Mouse (Mus musculus): ENCODE data around the gene AI464131.

The AI464131 gene

DNA sequence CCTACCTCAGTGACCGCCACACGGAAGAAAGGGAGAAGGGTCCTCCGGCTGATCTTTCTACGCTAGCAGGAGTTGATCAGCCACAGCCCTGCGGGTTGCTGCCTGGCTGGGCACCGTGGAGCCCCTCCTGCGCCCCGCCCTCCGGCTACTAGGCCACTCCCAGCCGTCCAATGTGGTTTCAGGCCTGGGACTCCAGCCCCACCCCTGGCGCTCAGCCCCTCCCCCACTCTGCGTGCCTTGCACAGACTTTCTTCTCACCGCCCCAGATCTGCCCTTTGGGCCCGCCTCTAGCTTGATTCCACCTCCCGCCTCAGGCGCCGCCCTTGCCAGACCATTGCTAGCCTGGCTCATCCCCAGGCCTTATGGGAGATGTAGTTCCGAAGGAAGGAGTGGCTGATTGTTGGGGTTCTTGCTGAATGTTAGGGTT, at the start of gene AI464131:
Gene AI464131 (minus strand): TSS at position 91 of the 427 bp plus-strand sequence.
- DNase-seq (ENCODE audit: low read depth, low spot score): peak; percentile 98

DNA sequence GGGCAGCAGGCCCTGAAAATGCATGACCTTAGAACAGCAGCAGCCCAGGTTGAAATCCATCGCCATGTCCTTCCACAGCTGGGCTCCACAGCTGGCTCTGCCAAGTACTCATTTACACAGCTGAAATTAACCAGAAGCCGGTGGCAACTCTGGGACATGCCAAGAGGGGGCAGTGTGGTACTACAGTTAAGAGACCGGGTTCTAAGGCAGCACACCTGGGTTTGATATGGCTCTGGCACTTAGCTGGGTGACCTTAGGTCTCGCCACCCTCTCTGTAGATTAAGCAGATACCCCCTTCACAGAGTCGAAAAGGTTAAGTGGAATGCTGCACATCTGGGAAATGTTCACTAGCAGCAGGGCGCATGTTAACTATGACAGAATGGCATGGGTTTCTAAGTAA, 49.7 kb upstream of the AI464131 start:
- DNase-seq (ENCODE audit: low read depth, low spot score): peak; percentile 80

DNA sequence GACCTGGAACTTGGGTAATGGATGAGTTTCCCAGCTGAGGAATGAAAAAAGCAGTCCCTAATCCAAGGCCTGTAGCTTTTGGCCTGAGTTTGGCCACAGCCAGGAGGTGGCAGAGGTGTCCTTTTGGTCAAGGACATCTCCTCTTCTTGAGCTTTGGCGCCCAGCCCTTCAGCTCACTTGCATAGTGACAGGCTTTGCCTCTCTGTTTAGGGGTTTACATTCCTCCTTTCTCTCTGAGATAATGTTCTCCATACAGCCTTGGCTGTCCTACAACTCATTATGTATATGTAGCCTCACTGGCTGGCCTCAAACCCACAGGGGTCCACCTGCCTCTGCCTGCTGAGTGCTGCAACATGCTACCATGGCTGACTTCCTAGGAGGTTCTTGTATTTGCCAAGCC, 44.2 kb upstream of the AI464131 start:
- no peak for DNase-seq (ENCODE audit: low read depth, low spot score)

DNA sequence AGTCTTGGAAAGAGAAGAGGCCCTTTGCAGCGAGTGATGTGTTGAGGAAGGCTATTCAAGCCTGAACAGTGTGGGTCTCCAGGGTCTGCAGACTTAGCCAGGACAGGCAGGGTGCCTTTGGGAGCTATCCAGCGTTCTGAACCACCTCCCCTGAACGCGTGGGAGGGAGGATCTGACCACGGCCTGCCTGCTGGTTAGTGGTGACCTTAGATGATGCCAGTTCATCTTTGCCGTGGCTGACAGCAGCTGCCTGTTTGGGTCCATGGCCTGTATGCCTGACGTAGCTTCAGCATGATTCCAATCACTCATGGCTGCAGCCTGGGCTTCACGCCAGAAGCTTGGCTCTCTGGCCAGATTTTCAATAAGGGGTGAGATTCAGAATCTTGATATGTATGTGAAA, 43.1 kb upstream of the AI464131 start:
- peak; percentile 73 for DNase-seq (ENCODE audit: low read depth, low spot score)

DNA sequence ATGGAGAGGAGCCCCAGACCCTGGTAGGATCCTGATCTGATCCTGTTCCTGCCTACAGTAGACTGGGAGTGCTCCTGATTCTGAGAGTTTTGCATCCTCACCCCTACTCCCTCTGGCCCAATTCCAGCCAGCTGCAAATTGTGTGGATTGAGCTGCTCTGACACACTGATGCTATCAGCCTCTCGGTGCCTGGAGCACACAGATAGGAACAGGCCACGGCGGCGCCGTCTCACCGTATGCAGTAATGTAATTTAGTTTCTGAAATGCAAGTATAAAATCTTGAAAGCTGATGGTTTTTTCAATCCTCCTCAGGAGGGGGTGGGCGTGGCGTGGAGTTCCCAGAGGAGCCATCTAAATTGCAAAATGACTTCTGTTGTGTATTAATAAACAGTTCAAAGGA, 39.3 kb upstream of the AI464131 start:
- DNase-seq (ENCODE audit: low read depth, low spot score): no peak

DNA sequence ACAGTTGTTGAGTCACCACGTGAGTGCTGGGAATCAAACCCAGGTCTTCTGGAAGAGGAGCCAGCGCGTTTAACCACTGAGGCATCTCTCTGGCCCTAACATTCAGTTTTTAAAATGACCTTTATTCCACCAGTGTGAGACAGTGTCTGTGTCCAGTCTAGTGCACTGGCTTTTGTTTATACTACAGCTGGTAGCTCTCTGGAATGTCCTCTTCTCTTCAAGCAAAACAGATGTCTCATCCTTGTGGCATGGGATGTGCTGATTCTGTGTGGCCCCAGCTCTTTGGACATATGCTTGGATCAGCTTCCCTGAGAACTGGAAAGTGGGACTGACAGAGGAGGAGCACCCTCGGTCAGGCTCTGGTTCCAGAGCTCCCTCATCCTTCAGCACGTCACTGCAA, 32.0 kb upstream of the AI464131 start:
- DNase-seq (ENCODE audit: low read depth, low spot score): no peak

DNA sequence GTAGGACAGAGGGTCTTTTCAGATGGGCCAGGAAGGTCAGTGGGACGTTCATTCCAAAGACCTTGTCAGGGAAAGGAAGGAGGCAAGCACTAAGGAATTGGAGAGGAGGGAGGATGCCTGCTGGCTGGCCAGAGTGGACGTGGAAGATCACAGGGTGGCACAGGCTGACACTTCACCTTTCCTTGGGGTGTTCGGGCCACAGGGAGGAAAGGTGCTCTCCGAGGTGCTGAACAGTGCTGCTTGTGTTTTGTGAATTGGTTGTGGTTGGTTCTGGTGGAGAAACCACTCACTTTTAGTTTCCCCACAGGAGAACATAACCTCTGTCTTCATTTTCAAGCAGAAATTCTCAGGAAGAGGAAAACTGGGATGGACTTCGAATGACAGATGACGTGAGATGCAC, 29.5 kb upstream of the AI464131 start:
- no peak for DNase-seq (ENCODE audit: low read depth, low spot score)

DNA sequence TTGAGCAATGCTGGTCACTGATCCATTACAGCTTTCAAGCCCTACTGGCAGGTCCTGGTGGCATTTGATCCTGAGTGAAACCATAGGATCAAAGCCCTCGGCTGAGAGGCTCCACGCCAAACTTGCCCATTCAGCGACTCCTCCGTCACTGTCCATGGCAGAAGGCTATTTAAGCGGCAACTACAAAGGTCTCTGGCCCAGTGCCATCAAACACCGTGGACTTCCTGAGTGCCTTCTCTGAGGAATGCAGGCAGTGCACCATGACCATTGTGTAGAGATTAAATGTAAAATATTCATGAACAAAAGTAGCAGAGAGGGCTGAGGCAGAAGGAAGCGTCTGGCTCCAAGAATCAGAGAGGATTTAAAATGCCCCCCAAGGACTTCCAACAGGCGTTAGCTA, 25.1 kb upstream of the AI464131 start:
- peak; percentile 79 for DNase-seq (ENCODE audit: low read depth, low spot score)

DNA sequence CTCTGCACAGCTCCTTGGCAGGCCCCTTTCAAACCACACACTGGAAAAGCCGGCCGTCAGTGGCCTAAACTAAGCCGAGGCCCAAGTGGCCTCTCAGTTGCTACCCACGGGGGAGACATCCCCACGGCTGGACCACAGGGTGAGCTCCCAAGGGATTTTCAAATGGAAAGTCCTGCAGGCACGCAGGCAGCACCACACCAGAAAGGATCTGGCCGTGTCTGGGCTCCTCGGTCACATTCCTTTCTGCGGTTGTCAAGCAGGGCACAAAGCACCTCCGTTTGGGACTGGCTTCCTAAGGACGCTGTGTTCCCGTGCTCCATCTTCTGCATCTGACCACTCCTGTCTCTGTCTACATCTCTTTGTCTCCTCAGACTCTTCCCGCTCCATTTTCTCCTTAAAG, 24.2 kb upstream of the AI464131 start:
- no peak for DNase-seq (ENCODE audit: low read depth, low spot score)

DNA sequence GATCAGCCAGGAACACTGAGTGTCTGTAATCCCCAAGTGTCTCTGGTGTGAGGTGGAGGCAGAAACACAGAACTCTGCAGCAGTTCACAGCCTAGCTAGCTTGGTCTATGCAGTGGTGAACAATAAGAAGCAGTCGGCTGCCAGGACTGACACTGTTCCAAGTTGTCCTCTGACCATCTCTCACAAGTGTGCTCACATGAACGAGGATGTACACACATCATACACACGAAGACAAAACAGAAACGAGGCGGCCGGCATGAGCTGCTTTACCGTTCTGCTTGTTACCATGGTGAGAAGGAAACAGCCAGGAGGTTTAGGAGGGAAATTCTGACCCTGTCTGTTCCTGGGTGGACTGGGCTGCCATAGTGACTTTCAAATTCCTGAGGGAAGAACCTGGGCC, 23.7 kb upstream of the AI464131 start:
- no peak for DNase-seq (ENCODE audit: low read depth, low spot score)

DNA sequence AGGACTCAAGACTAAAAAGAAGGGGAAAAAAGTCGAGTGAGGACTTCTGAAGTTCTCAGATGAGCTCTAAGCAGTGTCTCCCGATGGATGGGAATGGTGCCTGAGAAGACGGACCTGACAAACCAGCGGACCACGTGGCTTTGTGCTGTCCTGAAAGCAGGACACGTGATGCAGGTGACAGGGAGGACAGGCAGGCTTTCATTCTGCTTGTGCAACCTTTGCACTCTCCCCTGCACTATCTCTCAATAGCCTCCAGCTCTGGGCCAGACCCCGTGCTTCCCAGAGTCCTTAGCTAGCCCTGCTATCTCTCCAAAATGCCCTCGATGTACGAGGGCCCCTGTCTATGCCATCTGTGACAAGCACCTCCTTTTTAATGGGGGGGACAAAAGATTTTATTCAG, 22.0 kb upstream of the AI464131 start:
- DNase-seq (ENCODE audit: low read depth, low spot score): no peak

DNA sequence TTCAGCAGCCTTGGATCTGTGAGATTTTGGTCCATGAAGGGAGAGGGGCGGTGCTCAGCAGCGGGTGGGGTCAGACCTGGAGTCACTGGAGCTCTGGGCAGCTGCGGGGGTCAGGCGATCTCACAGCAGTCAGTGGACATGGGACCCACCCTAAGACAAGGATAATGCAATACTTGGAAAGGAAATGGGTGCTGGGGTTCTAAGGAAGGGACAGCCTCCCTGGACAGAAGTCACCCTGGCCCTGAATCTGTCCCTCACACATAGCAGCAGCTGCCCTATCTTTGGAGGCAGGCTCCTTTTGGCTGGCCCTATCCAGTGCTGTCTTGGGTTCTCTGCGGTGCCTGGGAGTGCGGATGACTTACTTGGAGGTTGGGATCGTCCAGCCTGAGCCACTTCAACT, 21.0 kb upstream of the AI464131 start:
- no peak for DNase-seq (ENCODE audit: low read depth, low spot score)

DNA sequence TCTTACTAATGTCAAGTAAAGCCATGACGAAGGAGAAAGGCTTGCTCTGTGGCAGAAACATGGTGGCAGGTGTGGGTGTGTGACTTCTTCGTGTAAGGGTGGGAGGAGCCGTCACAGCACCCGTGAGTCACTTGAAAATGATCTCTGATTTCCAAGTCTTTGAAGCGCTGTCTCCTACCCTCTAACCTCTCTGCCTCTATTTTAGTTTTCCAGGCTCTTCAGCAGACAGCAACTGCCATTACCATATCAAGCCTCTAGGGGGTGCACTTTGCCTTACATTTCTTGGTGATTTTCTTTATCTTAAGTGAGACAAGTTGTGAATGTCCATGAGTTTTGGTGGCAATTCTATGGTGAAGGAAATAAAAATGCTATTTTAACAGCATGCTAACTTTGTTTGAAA, 19.9 kb upstream of the AI464131 start:
- DNase-seq (ENCODE audit: low read depth, low spot score): peak; percentile 87

DNA sequence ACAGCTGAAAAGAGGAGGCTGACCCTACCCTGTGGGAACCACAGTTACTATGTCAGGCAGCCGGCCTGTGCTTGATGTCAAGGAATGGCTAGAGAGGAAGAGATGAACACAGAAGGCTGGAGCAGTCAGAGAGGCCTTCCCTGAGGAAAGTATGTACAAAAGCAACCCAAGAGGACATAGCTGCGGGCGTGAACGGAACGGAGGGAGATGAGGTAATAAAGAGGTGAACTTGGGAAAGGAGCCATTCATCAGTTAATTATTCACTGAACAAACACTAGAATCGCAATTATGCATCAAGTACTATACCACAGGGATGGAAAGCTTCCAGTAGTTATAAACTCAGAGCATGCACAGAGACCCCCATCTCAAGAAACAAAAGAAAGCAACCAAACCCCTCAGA, 19.3 kb upstream of the AI464131 start:
- DNase-seq (ENCODE audit: low read depth, low spot score): no peak

DNA sequence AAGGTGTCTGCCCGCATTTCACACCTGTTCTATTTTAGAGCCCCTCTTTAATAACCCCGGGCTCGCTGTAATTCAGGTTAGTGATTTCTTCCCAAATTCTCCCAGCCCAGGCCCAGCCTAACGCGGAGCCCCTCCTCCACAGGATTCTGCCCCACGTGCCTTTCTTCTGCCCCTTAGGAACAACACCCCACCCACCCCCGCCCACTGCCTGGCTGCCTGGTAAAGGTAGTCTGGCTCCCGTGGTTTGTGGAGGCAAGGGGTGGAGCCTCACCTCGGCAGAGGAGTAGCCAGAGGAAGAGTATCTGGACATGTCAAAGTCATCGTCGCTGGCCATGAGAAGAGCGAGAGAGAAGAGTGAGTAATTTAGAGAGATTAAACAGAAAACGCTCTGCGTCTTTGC, 17.8 kb upstream of the AI464131 start:
- no peak for DNase-seq (ENCODE audit: low read depth, low spot score)

DNA sequence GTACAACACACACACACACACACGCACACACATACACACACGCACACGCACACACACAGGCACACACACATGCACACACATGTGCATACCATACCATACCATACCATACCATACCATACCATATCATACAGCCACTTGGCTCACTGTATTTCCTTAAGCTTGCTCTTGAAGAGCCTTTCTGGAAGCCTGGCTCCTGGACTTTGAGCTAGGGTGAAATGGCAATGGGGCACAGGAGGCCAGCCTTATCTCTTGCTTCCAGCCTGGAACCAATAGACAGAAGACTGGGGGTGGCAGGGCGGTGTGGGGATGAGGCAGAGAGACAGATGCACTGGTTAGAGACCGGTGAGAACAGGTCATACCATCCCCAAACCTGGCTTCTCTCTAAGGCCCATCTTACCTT, 16.3 kb upstream of the AI464131 start:
- no peak for DNase-seq (ENCODE audit: low read depth, low spot score)

DNA sequence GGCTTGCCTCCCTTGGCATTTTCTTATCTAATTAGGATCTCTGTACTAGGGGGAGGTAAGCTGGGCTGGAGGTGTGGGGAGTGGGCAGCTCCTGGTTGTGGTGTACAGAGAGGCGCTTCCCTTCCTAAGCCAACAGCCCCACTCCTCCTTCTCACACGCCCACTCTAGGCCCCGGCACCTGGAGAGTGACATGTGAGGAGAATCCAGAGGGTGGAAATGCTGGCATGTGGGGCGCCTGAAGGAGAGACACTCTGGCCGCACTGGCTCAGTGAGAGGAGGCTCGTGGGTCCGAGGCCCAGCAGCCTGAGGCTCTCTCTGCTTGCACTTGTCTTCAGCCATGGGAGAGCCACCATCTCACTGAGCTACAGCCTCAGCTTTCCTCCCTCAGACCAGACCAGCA, 15.5 kb upstream of the AI464131 start:
- DNase-seq (ENCODE audit: low read depth, low spot score): peak; percentile 49

DNA sequence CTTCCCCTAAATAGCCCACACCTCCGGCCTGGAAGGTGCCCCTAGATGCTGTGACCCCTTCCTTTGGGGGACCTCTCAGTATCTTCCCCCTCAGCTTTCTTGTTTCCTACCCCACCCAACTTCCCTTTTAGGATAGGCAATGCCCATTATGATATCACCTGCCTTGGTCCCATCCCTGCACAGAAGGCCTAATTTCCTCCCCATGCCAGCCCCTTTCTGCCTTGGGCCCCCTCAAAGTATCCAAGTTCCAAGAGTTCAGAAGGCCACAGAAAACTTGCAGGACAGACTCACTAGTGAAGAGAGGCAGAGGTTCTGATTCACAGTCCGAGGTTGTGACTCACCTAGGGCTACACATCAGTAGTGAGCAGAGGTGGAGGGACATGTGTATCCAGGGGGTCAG, 14.4 kb upstream of the AI464131 start, which contains the start of gene 1110017D15Rik:
Gene 1110017D15Rik (minus strand): TSS at position 101 of the 400 bp plus-strand sequence.
- no peak for DNase-seq (ENCODE audit: low read depth, low spot score)

DNA sequence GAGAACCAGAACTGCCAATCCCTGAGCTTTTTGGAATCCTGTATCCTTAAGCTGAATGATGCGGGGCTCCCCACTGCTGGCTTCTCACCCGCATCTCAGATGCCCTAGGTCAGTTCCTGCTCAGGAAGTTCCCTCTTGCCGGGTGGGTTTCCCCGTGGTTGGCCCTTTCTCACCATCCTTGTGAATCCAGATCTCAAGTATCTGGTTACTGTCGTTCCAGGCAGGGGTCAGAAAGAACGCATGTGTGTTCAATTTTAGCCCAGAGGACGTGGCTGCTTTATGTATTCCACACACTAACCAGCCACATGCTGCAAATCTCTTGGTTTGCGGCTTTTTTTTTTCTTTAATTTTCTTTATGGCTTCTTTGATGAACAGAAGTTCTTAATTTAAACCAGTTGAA, 10.8 kb upstream of the AI464131 start:
- no peak for DNase-seq (ENCODE audit: low read depth, low spot score)

DNA sequence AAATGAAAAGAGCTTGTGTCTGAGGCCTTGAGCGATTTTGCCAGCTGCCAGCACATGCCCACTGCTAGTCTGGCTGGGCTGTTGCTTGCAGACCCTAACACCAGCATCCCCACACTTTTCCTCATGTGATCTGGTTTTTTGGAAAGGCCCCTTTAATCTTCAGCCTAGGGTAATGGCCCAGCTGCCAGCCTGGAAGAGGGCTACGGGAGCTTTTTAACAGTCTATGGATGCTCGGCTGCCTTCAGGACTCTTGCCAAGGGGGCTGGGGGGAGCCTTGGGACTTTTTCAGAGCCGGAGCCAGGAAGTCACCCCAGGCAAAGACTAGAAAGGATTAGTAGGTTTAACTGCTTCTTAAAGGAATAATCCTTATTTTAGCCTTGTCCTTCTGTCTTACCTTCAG, 10.4 kb upstream of the AI464131 start:
- no peak for DNase-seq (ENCODE audit: low read depth, low spot score)

DNA sequence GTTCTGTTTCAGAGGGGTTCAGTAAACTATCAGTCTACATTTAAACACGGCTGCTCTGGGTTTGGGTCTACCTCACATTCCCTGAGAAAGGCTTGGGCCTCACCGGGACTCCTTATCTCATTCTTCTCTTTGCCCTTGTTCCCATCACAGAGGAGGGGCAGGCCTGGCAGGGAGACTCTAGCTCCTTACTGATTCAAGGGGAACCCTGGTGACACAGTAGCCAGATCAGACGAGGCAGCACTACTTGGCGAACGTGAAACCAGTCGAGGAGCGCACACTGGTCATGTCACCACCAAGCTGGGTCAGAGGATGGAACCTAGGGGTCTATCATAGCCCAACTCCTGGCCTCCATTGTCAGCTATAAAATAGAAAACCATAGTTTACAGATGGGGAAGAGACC, 5.1 kb upstream of the AI464131 start:
- no peak for DNase-seq (ENCODE audit: low read depth, low spot score)

DNA sequence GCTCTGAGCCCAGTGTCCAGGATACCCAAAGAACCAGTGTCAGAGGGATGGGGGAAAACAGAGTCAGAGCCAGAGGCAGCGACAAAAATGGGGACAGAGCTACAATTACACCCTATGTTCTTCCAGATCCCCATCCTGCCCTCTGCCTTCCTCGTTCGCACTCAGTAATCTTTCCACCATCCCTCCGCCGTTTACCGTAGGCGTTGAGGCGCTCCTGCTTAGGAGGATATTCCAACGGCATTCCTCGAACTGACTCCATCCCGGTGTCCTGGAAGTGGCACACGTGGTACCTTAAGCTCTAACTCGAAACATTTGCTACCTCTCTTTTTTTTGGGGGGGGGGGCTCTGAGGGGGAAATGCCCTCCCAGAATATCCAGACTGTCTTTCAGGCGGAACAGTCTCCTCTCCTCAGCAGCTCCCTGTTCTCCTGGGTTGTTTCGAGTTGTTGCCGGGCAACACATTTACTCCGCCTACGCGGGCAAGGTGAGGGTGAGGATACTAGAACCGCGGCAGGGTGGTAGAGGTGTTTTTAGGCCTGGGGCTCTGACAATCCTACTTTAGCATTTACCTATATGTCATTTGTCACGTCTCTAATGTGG, 4.5 kb upstream of the AI464131 start:
- peak; percentile 54 for DNase-seq (ENCODE audit: low read depth, low spot score)

DNA sequence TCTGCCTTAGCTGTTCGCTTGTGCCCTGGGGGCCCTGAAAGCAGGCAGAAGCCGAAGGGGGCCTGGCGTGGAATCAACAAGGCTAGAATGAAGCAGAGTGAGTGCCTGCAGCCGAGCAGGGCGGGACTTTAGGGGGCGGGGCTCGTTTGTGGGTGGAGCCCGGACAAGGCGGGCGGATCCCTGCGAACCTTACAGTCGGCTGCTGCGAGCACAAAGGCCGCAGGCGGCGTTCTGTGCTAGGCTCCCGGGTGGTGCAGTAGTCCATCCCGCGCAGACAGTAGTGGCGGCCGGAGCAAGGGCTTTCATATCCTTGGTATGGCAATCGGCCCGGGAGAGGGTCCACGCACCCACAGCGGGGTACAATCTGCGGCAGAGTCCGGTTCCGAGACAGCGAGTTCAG, 4.0 kb upstream of the AI464131 start:
- peak; percentile 87 for DNase-seq (ENCODE audit: low read depth, low spot score)

DNA sequence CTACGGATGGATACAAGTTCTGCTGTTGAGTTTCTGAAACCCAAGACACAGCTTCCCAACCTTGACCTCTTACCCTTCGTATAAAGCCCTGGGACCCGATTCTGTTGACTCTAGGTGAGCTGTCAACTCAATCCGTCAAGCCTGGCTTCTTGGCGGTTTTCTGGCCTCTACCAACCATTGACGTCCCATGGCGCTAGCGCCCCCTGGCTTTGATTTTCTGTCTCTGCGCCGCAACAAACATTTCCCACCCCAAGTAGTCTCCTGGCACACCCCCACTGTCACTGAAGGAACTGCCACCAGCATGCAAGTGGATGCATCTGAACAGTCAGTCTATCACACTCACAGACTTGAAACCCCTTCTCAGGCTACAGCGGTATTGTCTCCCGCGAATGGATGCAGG, 3.3 kb upstream of the AI464131 start:
- peak; percentile 54 for DNase-seq (ENCODE audit: low read depth, low spot score)
